ENCODE assay signal across 15 mouse cellular contexts in genomic region chr6:145457066-145457465, GRCm38 (mm10).
A peak's percentile ranks its signal among the peaks of the same experiment; 100 is the strongest.
DNase-seq lines count a peak whose midpoint lies in the region; ATAC-seq and TF ChIP-seq lines count a peak whose summit lies in the region.
"Had no signal": no experiment of that assay in that cellular context is flagged by ENCODE, and none has a peak within 500 bp of the region (broad histone marks: within the 10 kb centered on the region; RNA-seq: fewer than 3 reads in every experiment).

No protein-coding gene starts in this region.

- ATAC-seq in kidney, embryonic 15.5 days (replicated peaks; ENCODE audit: low FRiP score), result no peak
- ATAC-seq in heart, embryonic 14.5 days (ENCODE audit: insufficient number of reproducible peaks, insufficient read depth, low FRiP score, low read depth), result peak; percentile 68
- ATAC-seq in stomach, postnatal 0 days (ENCODE audit: low FRiP score, low TSS enrichment), result no peak
- ATAC-seq: forebrain, embryonic 14.5 days had no signal

- H3K4me2 ChIP-seq in kidney, embryonic 15.5 days, result no peak overlapping the region
- no peak overlapping the region; the same call in 1 of the 2 replicates for H3K4me2 ChIP-seq in heart, embryonic 14.5 days (ENCODE audit: low read length)
- H3K4me2 ChIP-seq in stomach, postnatal 0 days (replicated peaks; ENCODE audit: low read depth), result no peak overlapping the region
- H3K4me2 ChIP-seq: hindbrain, embryonic 12.5 days; liver, embryonic 11.5 days; midbrain, embryonic 12.5 days; neural tube, embryonic 13.5 days had no signal

- TF ChIP-seq CTCF in stomach, postnatal 0 days (IDR thresholded peaks at IDR 0.05; ENCODE audit: low read depth), result no peak

- no peaks in the 10 kb centered on the region for H3K9me3 ChIP-seq in kidney, embryonic 15.5 days (replicated peaks)
- H3K9me3 ChIP-seq in heart, embryonic 14.5 days (ENCODE audit: control insufficient read depth, low read length), result no peaks in the 10 kb centered on the region
- no peaks in the 10 kb centered on the region for H3K9me3 ChIP-seq in stomach, postnatal 0 days (ENCODE audit: control insufficient read depth, low read length)
- H3K9me3 ChIP-seq: hindbrain, embryonic 12.5 days; midbrain, embryonic 12.5 days; neural tube, embryonic 13.5 days had no signal

- 76% methylated on average over 15 of the region's 15 CpGs for WGBS in kidney, embryonic 15.5 days
- WGBS in heart, embryonic 14.5 days, result 35% methylated on average over 15 of the region's 15 CpGs
- WGBS in stomach, postnatal 0 days, result 74% methylated on average over 15 of the region's 15 CpGs

- TF ChIP-seq EP300 in stomach, postnatal 0 days (optimal IDR thresholded peaks at IDR 0.05), result no peak

- H3K27ac ChIP-seq in kidney, embryonic 15.5 days, result no peak overlapping the region
- peak overlapping the region; percentile 76 to 90 for H3K27ac ChIP-seq in heart, embryonic 14.5 days (replicated peaks in 1 of 2; ENCODE audit: control insufficient read depth in 1 of 2, insufficient read depth in 1 of 2, low read depth in 2 of 2, low read length in 2 of 2)
- no peak overlapping the region for H3K27ac ChIP-seq in stomach, postnatal 0 days (replicated peaks)
- H3K27ac ChIP-seq: hindbrain, embryonic 12.5 days; midbrain, embryonic 12.5 days; neural tube, embryonic 13.5 days had no signal

- no peaks in the 10 kb centered on the region for H3K4me1 ChIP-seq in kidney, embryonic 15.5 days
- H3K4me1 ChIP-seq in heart, embryonic 14.5 days (ENCODE audit: control insufficient read depth in 2 of 2, insufficient read depth in 2 of 2, low read length in 2 of 2), result peaks cover 21 to 25% of the 10 kb centered on the region in 2 experiments
- H3K4me1 ChIP-seq in stomach, postnatal 0 days (replicated peaks; ENCODE audit: control insufficient read depth, insufficient read depth), result no peaks in the 10 kb centered on the region
- H3K4me1 ChIP-seq: hindbrain, embryonic 12.5 days; midbrain, embryonic 12.5 days; neural tube, embryonic 13.5 days had no signal

- peak; percentile 20 for DNase-seq in kidney, adult 9 months
- DNase-seq in adrenal gland, postnatal 14 days, result peak; percentile 60
- peak; percentile 66 for DNase-seq in lung, postnatal 10 days
- no peak for DNase-seq in stomach, postnatal 0 days (ENCODE audit: low spot score)
- no peak for DNase-seq in frontal cortex, postnatal 36 days (ENCODE audit: low spot score in 2 of 2)
- no peak for DNase-seq in spleen, postnatal 10 days (ENCODE audit: low spot score in 2 of 2)
- DNase-seq: cerebellum, adult 18-20 months; right cerebral cortex, postnatal 4 days had no signal

- H3K4me3 ChIP-seq in kidney, embryonic 15.5 days (replicated peaks), result no peak overlapping the region
- H3K4me3 ChIP-seq in heart, embryonic 14.5 days (ENCODE audit: control insufficient read depth in 1 of 2, insufficient read depth in 1 of 2, low read depth in 1 of 2, low read length in 2 of 2), result no peak overlapping the region
- H3K4me3 ChIP-seq in stomach, postnatal 0 days (ENCODE audit: low read depth, low read length), result no peak overlapping the region
- H3K4me3 ChIP-seq: hindbrain, embryonic 12.5 days; midbrain, embryonic 12.5 days; neural tube, embryonic 13.5 days had no signal

- H3K27me3 ChIP-seq in kidney, embryonic 15.5 days, result no peaks in the 10 kb centered on the region
- no peaks in the 10 kb centered on the region for H3K27me3 ChIP-seq in heart, embryonic 14.5 days (ENCODE audit: control insufficient read depth, insufficient read depth, low read length)
- no peaks in the 10 kb centered on the region for H3K27me3 ChIP-seq in stomach, postnatal 0 days (ENCODE audit: control insufficient read depth, insufficient read depth, low read length)
- H3K27me3 ChIP-seq: hindbrain, embryonic 12.5 days; midbrain, embryonic 12.5 days; neural tube, embryonic 13.5 days had no signal

- no peaks in the 10 kb centered on the region for H3K36me3 ChIP-seq in kidney, embryonic 15.5 days
- no peaks in the 10 kb centered on the region for H3K36me3 ChIP-seq in heart, embryonic 14.5 days (ENCODE audit: control insufficient read depth, insufficient read depth, low read length)
- H3K36me3 ChIP-seq in stomach, postnatal 0 days (ENCODE audit: control insufficient read depth, insufficient read depth, low read length), result no peaks in the 10 kb centered on the region
- H3K36me3 ChIP-seq: hindbrain, embryonic 12.5 days; midbrain, embryonic 12.5 days; neural tube, embryonic 13.5 days had no signal

- H3K9ac ChIP-seq in kidney, embryonic 15.5 days, result no peak overlapping the region
- H3K9ac ChIP-seq in heart, embryonic 14.5 days (ENCODE audit: low read length), result no peak overlapping the region
- H3K9ac ChIP-seq in stomach, postnatal 0 days (ENCODE audit: low read length), result no peak overlapping the region
- H3K9ac ChIP-seq: hindbrain, embryonic 12.5 days; midbrain, embryonic 12.5 days; neural tube, embryonic 13.5 days had no signal

Comparison
In these comparisons a context has a peak if more than half of its experiments do, and no peak if none do; other contexts are left out.
1. DNase-seq: peak in kidney, adult 9 months (single experiment), adrenal gland, postnatal 14 days (single experiment) and lung, postnatal 10 days (single experiment); none in stomach, postnatal 0 days (single experiment), frontal cortex, postnatal 36 days (0 of 2) and spleen, postnatal 10 days (0 of 2).
2. H3K27ac ChIP-seq: peak in heart, embryonic 14.5 days (2 of 2); none in kidney, embryonic 15.5 days (single experiment) and stomach, postnatal 0 days (single experiment).